Mouse (Mus musculus) brain, embryonic 14.5 days (tissue): ENCODE measurements at regions not wholly inside any gene's neighbourhood (a gene's known extent, or its start where the extent isn't known, plus 50 kb on each side); places are given as distances from the start of the nearest gene placed in this dataset.

Source experiments
- DNase-seq: peaks from one replicate; pipeline ENCODE4 v3.0.0-alpha.2; 2011; ENCODE audit warnings: low read depth
- CTCF ChIP-seq: fragments of 200-500 bp; IDR thresholded peaks from 2 replicates; pipeline ENCODE4 v1.5.1; 2012; ENCODE audit warnings: inconsistent platforms, mild to moderate bottlenecking, moderate library complexity, borderline replicate concordance; ENCODE audit not compliant: insufficient read depth, insufficient read length; ENCODE audit errors: extremely low read depth
- POLR2A ChIP-seq: fragments of 200-500 bp; IDR thresholded peaks from 2 replicates; pipeline ENCODE4 v1.6.1; 2012; ENCODE audit warnings: mild to moderate bottlenecking, inconsistent platforms, borderline replicate concordance; ENCODE audit not compliant: poor library complexity, insufficient read depth, insufficient read length, severe bottlenecking; ENCODE audit errors: extremely low read depth

DNA sequence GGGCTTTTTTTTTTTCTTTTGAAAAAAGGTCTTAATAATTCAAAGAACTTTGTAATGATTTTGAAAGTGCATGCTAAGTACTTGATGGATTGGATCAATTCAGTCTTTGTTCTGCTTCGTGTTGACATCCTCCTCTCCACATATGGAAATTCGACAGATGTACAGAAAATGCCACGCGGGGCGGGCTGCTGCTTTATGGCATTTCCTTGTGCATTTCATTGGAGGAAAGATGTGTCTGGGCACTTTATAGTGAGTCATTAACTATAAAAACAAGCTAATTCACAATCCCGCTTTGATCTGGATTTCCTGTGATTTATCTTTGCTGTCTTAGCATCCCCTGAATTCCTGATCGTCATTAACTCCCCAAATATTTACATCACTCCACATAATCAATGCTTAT, 173.5 kb upstream of the Nr5a2 start:
- no peak for TF ChIP-seq CTCF
- no peak for TF ChIP-seq POLR2A
- DNase-seq = peak; percentile 32

DNA sequence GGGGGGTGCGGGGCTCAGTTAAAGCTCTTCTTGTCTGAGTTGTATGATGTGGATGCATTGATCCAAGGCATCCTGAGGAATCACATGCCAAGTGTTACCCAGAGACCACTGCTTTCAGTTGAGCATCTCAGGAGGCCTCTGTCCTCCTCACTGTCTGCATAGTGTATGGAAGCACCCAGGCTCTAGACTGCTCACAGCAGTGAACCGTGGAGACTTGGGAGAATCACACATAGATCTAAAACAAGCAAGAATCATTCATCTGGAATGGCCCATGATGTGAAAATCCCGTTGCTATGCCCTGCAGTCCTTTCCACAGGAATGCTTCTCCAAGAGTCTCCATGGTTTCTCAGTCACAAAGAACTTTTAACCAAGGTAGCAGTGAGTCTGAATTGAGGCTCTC, 170.0 kb upstream of the Nr5a2 start:
- no peak for DNase-seq

DNA sequence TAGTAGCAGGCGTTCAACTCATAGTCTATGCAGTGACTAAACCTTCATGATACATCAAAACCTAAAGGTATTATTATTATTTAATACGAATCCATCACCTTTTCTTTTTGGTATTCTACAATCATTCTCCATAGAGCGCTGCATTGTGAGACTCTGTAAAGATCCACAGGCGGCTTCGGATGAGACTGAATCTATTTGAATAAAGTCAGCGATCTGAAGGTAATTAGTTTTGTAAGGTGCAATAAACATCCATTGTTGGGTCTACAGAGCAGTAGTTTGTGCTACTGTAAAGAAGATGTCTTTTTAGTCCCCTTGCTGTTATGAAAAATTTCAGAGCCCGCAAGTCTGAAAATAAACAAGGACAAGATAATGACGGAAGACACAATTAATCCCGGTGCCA, 168.9 kb upstream of the Nr5a2 start:
- TF ChIP-seq POLR2A = no peak
- no peak for TF ChIP-seq CTCF
- DNase-seq = peak; percentile 40

More for the DNA sequence above, 170.0 kb upstream of the Nr5a2 start:
- TF ChIP-seq CTCF = no peak

DNA sequence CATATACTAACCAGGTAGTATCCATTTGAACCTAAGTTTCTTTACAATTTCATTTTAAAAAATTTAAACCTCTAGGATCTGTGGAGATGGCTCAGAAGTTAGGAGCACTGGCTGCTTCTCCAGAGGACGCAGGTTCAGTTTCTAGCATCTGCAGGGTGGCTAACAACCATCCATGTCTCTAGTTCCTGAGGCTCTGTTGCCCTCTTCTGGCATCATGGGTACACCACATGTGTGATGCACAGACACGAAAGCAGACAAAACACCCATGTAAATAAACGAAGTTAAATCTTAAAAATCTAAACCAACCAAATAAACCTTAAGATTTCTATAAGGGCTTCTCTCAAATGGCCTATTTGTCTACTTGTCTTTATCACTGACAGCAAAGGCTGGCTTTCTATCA, 157.6 kb upstream of the Nr5a2 start:
- no peak for DNase-seq
- TF ChIP-seq CTCF (peak; percentile 10; the same call in 1 of the 2 replicates), POLR2A (no peak)

DNA sequence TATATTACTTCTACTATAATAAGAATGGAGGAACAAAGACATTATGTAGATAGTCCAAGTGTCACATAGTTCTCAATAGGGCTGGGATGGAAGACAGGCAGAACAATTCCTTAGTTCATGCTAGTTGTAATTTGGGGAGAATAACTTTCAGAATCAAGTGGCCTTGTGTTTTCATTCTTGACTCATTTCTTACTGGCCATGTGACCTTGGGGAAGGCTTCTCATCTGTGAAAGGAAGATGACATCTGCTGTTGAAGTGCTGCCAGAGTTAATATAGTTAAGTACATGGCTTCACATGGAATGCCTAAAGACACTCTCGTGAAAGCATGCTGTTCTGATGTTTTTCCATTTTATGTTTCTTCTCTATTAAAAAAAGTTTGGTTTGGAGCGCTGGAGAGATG, 146.2 kb upstream of the Nr5a2 start:
- DNase-seq = no peak
- TF ChIP-seq CTCF (no peak), POLR2A (no peak)

DNA sequence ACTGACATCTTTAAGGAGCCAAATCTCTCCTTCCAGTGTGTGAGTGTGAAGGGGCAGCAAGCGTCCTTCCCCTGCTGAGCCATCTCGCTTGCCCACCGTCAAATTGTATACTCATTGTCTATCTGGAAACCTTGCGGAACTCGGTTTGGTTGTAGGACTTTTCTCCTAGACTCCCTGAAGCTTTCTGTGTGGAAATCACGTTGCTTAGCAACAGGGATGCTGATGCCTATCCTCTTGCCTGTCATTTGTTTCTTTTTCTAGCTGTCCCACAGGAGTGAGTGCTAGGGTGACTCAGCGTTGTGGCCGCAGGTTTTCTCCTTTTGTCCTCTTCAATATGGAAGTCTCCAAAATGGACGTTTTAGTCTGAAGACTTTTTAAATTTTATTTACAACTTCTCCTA, 131.5 kb upstream of the Nr5a2 start:
- TF ChIP-seq CTCF (no peak), POLR2A (no peak)
- DNase-seq = peak; percentile 79

DNA sequence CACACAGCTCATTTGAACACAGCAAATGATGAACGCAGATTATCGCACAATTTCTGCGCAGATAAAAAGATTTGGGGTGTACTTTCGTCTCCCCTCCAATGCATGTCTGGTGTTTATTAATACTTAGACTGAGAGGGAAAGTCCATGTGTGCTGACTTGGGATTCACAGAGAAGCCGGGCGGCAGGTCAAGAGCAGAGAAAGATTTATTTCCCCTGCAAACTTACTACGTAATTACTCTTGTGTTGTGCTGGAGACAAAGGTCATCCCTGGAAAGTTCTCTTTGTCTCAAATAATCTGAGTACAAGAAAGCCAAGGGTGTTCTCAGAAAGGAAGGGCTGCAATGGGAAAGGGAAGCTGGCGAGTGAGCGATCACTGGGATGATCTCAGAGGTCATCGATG, 127.9 kb upstream of the Nr5a2 start:
- TF ChIP-seq CTCF (no peak), POLR2A (no peak)

DNA sequence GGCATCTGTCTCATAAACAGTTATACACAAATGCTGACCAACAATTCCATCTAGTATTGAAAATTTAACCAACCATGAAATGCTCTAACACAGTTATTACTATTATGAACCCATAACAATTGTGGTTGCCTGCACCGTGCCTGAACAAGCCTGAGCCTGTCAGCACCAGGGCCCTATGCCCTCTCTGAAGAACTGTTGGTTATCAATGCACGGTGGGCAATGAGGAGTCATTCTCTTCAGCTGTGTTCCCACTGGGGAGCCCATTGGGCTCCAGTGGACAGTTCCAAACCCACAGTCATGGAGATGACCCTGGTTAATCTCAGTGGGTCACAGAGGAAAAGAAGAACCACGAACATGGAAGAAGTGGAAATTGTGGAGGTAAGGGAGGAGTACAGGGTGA, 126.5 kb upstream of the Nr5a2 start:
- no peak for DNase-seq
- TF ChIP-seq POLR2A (no peak), CTCF (no peak)

More for the DNA sequence above, 127.9 kb upstream of the Nr5a2 start:
- DNase-seq = no peak

DNA sequence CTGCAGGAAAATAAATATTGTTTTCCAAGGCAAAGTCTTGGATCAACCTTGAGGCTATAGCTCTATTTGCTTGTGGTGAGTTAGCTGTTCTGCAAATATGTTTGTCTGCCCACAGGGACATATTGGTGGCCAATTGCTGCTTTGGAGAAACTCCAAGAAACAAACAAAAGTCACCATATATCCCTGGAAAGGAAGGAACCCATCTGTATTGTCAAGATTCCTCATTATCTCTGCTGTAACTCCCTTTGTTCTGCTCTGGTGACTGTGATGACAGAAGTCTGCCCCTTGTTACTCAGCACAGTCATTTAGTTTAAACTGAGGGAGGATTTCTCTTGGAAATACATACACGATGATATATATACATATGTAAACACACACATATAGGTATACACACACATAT, 123.3 kb upstream of the Nr5a2 start:
- TF ChIP-seq CTCF (no peak), POLR2A (no peak)
- no peak for DNase-seq

DNA sequence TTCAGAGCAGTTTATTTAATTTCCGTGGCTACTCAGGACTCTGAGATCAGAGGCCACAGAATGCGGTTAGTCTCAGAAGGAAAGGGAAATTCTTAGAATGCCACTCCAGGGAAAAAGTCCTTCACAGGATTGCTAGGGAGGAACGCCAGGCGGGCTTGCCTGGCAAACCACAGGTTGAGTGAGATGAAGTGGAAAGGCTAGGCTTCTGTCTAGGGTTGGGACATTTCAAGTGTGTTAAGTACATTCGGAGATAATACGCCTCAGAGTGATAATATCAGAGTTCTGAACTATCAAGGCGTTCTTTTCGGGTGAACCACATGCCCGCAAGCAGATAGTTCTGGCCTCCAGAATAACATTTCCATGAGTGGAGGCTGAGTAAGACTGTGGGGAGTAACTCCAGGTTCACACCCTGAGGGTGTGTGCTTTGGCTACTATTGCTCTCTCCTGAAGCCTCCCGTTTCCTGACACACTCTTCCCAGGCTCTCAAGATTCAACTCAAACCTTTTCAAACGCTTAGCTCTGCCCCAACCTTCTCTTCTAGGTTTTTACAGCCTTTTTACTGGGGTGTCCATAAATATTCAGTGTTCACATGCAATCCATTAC, 119.3 kb upstream of the Nr5a2 start:
- TF ChIP-seq POLR2A (no peak), CTCF (no peak)
- no peak for DNase-seq

DNA sequence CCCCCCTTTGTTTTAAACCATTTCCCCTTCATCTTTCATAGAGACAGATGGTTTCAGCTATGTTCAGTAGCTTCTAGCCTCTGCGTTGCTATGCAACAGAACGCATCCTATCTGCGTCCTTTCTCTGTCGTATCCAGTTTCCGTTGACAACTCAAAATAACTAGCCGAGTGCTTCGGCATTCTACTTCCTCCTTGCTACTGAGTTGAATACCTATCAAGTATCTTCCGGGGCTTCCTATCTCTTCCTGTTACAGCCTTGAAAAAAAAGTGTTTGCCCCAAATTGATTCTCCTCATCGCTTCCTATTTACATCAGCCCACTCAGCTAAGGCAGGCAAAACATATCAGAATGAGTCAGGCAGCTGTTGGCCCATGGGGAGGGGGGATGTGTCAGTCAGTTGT, 114.5 kb upstream of the Nr5a2 start:
- TF ChIP-seq CTCF (no peak), POLR2A (no peak)
- peak; percentile 87 for DNase-seq

DNA sequence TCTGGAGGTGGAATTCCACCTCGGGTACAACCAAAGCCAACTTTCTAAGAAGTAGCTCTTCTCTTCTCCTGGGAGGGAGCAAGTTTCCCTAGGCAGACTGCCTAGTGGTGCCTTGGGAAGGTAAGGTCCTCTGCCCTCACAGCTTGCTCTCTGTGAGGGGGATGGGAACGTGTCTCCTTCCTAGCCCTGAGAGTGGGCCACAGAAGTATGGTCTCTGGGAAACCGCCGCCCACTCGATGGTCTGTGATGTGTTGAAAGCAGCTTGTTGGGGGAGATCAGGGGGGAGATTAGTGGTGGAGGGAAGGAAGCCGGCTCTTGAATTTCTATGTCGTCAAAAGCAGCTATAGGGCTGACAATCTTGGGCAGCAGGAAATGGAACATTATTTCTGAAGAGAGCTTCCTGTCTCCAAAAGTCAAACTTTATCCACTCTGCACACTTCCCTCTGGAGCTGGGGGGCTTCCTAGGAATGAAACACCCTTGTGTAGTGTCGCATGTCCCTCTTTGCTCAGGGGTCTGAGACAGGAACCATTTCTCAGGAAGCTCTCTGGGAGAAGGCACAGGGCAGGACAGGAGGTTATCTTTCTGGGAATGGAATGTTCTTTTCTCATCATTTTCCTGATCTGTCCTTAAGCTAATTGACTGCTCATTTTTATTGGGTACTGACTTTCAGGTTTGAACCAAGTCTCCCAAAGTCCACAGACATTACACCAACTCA, 113.8 kb upstream of the Nr5a2 start:
- DNase-seq = no peak
- TF ChIP-seq POLR2A (no peak), CTCF (no peak)
